Mouse (Mus musculus): ENCODE results near the gene Myh7. TPM values are rescaled to one million over a fixed set of nuclear protein-coding genes. Genes with fewer than 3 reads are reported as not detected.

The Myh7 gene
- not detected for total RNA-seq (2023)

DNA sequence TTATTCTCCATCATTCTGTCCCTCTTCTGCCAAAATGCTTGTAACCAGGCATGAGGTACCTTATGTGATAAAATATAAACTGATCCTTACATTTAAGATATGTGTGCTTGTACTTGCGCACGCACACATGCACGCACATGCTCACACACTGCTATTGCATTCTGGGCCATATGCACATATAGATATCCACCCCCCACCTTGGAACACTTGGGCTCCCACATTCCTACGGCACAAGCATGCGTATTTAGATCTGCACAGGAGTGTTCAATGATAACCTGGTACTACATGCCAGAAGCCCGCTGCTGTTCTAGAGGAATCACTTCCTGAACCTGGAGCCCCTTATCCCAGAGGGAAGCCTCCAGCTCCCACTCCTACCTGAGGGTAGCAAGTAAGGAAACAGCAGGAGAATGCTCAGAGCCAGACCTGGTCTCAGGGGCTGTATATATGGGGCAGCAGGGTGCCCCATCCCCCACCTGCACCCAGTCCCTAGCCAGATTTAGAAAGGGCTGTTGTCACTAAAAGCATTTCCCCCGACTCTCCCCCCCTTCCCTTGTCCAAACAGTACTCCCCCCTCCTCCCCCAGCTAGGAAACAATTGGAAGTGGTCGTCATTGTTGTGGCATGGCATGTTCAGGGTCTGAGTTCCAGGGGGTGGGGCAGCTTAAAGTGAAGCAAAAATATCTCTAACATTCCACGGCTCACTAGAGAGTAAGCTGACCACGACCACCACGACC lies at the start of gene Myh7:
Gene Myh7 (minus strand): TSS at position 491 of the 733 bp plus-strand sequence.

DNA sequence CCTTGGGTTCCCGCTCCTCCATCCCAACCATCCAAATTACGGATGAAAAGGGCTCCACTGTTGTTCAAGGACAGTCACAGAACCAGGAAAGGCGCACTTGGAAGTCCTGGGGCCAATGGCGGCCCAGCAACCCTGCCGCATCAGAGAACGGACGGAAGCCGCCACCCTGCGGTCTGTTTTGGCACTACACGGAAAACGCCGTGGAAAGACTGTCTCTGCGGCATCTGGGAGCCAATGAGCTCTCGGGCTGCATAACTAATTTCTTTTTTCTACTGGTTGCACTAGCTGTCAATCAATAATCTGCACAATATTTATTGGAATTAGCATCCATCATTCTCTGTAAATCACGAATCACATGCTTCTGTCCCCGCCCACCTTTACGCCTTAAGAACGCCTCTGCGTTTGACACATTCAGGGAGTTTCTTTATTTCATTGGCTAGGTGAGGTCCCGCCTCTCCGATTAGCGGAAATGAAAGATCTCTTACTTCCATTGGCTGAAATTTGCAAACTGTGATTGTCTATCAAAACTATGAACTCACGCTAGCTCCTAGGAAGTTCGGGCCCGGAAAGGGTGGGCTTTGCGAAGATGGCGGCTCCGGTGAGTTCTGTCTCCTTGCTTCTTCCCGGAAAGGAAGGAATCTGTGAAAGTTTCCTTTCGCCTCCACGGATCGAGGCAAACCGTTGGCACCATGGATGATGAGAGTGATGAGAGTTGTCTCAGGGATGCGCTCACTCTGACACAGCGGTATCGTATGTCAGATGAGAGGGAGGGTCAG lies 20.8 kb upstream of the Myh7 start, which contains the start of gene Ngdn:
Gene Ngdn (plus strand): TSS at position 464 of the 776 bp plus-strand sequence.

DNA sequence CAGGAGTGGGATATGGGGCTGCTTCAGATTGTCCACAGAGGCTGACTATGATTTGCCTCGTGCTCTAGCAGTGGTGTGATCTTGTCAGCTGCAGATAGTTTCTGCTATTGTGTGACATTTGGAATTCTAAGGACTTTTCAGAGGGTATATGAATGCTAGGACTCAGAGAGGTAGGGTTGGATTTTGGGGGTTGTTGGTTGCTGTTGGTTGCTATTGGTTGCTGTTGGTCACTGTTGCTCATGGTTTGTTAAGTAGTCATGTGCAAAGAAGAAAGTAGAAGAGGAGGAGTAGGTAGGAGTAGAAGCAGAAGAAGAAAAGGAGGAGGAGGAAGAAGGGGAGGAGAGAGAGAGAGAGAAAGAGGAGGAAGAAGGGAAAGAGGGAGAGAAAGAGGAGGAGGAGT lies 17.8 kb downstream of the Myh7 start, which contains the start of gene Gm17428:
Gene Gm17428 (plus strand): TSS at position 301 of the 400 bp plus-strand sequence.

DNA sequence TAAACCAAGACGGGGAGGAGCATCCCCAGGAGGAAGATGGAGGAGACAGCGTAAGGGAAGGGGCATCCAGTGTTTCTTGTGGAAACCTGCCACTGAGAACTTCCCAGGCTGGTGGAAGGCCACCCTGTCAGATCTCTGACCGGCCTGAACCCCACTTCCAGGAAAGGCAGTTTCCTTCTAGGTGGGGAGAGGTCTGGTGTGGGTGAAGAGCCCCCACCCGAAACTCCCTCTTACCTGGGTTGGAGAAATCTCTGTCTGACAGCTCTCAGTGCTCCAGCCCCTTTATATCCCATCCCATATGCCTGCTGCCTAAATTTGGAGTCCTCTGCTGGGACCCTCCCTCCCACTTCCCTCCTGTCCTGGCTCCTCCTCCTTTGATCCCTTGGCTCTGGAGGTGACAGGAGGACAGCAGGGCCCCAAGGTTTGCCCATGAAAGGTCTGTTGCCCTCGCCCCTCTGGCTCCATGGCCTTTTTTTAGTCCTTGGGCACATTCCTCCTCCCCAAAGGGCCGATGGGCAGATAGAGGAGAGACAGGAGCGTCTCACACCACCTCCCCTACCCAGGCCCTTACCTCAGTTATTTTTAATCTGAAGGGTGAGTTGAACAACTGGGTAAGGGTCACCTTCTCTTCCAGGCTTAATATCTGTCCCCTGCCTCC lies 28.0 kb downstream of the Myh7 start, which contains the start of gene Myh6:
Gene Myh6 (minus strand): TSS at position 608 of the 658 bp plus-strand sequence.

DNA sequence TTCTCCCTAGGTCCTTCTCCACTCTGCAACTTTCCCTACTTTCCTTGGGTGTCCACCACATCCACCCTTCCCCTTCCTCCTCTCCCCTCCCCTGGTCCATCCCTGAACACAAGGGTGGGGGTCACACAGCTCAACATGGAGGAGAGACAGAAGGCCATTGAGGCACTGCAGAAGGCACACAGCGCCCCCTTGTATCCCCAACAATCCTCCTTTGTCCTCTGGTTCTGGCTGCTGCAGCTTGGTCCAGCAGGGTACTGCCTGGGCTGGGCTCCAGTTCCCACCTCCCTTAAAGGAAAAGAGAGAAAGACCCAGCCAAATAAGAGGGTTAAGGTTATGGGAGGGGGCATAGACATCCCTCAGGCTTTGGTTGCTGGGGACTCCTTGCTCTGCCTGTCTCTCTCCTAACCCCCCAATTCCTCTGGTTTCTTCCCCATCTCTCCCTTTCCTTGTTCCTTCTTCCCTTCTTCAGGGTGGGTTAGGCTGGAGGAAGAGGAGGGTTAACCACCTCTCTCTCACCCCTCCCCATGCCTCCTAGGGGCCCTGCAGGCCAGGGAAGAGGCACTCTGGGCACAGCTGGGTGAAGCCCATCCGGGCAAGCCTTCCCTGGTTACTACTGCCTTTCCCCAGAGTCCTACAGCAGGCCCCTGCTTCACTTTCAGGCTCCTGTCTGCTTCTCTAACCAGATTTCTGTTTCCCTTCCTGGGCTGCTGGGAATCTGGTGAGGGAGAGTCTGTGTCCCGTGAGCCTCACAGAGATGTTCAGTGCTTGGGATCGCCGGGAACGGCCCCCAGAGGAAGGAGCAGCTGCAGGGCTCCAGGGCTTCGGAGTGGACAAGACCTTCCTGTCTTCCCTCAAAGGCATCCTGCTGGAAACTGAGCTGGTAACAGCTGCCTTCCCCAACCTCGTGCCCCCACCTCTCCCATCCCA lies 58.3 kb downstream of the Myh7 start, which contains the start of gene Cmtm5:
Gene Cmtm5 (plus strand): TSS at position 358 of the 927 bp plus-strand sequence.

DNA sequence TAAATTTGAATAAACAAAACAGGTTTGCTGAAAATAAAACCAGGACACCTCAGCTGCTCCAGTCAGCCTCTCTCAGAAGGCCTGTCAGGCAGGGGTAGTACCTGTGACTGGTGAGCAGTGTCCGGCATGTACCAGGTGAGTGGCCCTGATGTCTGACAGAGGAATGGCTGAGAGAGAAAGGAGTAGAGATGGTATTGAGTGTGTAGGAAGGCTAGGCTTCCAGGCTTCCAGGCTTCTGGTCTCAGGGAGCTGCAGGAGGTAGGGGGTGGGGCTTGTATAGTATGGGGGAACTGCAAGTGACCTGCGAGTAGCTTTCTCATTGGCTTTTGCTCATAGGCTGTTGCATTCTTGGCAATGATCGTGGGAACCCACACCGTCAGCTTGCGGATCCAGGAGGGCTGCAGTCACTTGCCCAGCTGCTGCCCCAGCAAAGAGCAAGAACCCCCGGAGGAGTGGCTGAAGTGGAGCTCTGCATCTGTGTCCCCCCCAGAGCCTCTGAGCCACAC lies 61.7 kb downstream of the Myh7 start, which contains the start of gene Il25:
Gene Il25 (plus strand): TSS at position 51 of the 506 bp plus-strand sequence.

DNA sequence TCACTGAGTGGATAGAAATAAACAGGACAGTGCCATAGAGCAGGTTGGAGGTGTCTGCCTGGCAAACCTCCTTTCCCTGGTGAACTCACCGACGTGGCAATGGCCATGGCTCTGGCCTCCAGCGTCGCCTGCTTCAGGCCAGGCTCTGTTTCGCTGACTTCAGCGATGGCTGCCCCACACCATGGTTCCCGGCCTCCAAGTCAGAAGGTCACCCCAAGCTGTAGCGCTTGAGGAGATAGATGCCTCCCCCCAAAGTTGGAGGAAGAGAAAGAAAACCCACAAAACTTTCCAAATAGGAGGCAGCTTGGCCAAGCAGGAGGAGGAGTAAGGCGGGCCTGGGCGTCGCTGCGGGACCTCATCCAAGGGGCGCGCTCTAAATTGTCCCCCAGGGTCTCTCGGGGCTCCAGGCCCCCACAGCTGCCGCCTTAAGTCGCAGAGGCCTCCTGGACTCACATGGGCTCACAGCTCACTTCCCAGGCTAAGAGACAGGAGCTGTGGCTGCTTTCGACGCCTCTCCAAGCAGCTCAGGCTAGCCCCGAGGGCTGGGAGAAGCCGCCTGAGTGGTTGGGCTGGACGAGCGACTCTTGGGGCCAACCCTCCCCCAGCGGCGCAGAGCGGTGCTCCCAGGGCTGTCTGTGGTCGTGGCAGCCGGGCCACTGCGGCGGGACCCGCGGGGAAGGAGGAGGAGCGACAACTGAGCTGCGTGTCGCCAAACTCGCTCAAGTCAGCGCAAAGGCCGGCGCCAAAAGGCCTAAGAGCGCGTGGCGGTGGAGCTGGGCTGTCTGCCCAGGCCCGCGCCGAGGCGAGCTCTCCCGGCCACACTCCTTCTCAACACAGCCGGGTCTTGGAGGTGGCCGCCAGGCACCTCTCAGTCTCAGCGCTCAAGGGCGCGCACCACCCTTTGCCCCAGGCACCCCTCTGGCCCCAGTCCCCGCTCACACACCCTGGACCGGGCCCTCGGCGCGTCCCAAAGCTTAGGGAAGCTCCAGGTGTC lies 68.8 kb downstream of the Myh7 start, which contains the start of gene Efs:
Gene Efs (minus strand): TSS at position 778 of the 994 bp plus-strand sequence.

Other genes with a start within 250 kb of the Myh7 start
- 0.85 TPM for gene Slc7a8, start 212.7 kb downstream of the Myh7 start, total RNA-seq (2023)
- not detected for gene Rnf212b, start 180.5 kb downstream of the Myh7 start, total RNA-seq (2023)
- 3.3 TPM for gene Homez, start 123.7 kb downstream of the Myh7 start, total RNA-seq (2023)
- 17.4 TPM for gene Ppp1r3e, start 117.1 kb downstream of the Myh7 start, total RNA-seq (2023)
- gene Bcl2l2, start 111.2 kb downstream of the Myh7 start, total RNA-seq (2023) = 1.4 TPM
- not detected for gene Gm20521, start 111.2 kb downstream of the Myh7 start, total RNA-seq (2023)
- gene Pabpn1, start 102.1 kb downstream of the Myh7 start, total RNA-seq (2023) = 243 TPM
- 2.0 TPM for gene Slc22a17, start 81.5 kb downstream of the Myh7 start, total RNA-seq (2023)
- not detected for gene Efs, start 68.5 kb downstream of the Myh7 start, total RNA-seq (2023)
- gene Il25, start 61.9 kb downstream of the Myh7 start, total RNA-seq (2023) = not detected
- gene Cmtm5, start 58.4 kb downstream of the Myh7 start, total RNA-seq (2023) = not detected
- not detected for gene Myh6, start 27.7 kb downstream of the Myh7 start, total RNA-seq (2023)
- not detected for gene Gm17428, start 17.7 kb downstream of the Myh7 start, total RNA-seq (2023)
- 92.5 TPM for gene Ngdn, start 20.8 kb upstream of the Myh7 start, total RNA-seq (2023)
- 21.5 TPM for gene Zfhx2, start 97.7 kb upstream of the Myh7 start, total RNA-seq (2023)
- gene Thtpa, start 100.2 kb upstream of the Myh7 start, total RNA-seq (2023) = 4.0 TPM
- gene Ap1g2, start 112.0 kb upstream of the Myh7 start, total RNA-seq (2023) = 104 TPM
- not detected for gene Jph4, start 122.3 kb upstream of the Myh7 start, total RNA-seq (2023)
- not detected for gene Dhrs2, start 227.4 kb upstream of the Myh7 start, total RNA-seq (2023)